Mouse (Mus musculus) spleen, adult 2 months (tissue): ENCODE measurements at regions not wholly inside any gene's neighbourhood (a gene's known extent, or its start where the extent isn't known, plus 50 kb on each side); places are given as distances from the start of the nearest gene placed in this dataset.

Source experiments
- DNase-seq, 2 experiments: peaks; one replicate each; pipeline versions ENCODE4 v3.0.0 to v3.0.0-alpha.2; 2012 to 2021; ENCODE audit warnings: low spot score in 2 of 2, low read depth in 1 of 2
- H3K27ac ChIP-seq: fragments of 200-500 bp; 2 replicates; pipeline ENCODE4 v1.5.1; 2012; ENCODE audit warnings: low read length, inconsistent platforms; ENCODE audit not compliant: insufficient read depth
- H3K27me3 ChIP-seq: fragments of 200-500 bp; 2 replicates; pipeline ENCODE4 v1.6.1; 2012; ENCODE audit warnings: mild to moderate bottlenecking, moderate library complexity, low read length, inconsistent platforms; ENCODE audit not compliant: control insufficient read depth, insufficient read depth
- H3K36me3 ChIP-seq: fragments of 200-500 bp; 2 replicates; pipeline ENCODE4 v1.6.1; 2012; ENCODE audit warnings: mild to moderate bottlenecking, low read length, inconsistent platforms; ENCODE audit not compliant: control insufficient read depth, insufficient read depth
- H3K4me1 ChIP-seq: fragments of 200-500 bp; 2 replicates; pipeline ENCODE4 v1.6.1; 2011; ENCODE audit warnings: inconsistent platforms; ENCODE audit not compliant: control insufficient read depth, insufficient read depth, insufficient read length
- H3K4me3 ChIP-seq: fragments of 200-500 bp; 2 replicates; pipeline ENCODE4 v1.5.1; 2011; ENCODE audit warnings: mild to moderate bottlenecking, inconsistent platforms; ENCODE audit not compliant: insufficient read depth, insufficient read length; ENCODE audit errors: extremely low read depth
- CTCF ChIP-seq: fragments of 200-500 bp; IDR thresholded peaks from 2 replicates; pipeline ENCODE4 v1.5.1; 2011; ENCODE audit warnings: mild to moderate bottlenecking, inconsistent platforms; ENCODE audit not compliant: insufficient read depth, insufficient read length, insufficient replicate concordance; ENCODE audit errors: extremely low read depth
- POLR2A ChIP-seq: fragments of 200-500 bp; IDR thresholded peaks from 2 replicates; pipeline ENCODE4 v1.6.1; 2011; ENCODE audit warnings: low read depth, low read length, inconsistent platforms
- WGBS: fragments of 180-500 bp; shearing (Covaris S2); methylation state at CpG from one replicate; pipeline ENCODE4 v1.1.7; 2018; 5-methylcytosine and 5-hydroxymethylcytosine counted together

DNA sequence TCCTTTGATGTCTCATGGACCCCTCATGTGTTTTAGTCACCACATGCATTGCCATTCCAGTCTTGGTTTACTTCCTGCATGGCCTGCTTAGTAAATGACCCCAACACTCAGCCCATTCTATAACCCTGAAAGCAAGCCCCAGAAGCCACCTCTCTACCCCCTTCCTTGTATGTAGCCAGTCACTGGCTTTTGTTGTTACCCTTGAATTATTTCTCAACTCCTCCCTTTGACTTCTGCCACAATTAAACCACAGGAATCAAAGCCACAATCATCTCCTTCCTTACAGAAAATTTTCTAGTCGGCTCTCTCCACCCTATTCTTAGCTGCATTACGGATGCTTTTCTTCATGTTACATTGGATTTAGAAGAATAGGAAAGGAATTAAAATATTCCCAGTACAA, 207.7 kb downstream of the Nfkbiz start:
- TF ChIP-seq POLR2A, result no peak
- TF ChIP-seq CTCF, result no peak

GRCm38 (mm10) chr16:55627531-55627930, 211.2 kb downstream of the Nfkbiz start:
- Histone ChIP-seq H3K4me3 (no peak overlapping the region), H3K27ac (no peak overlapping the region), H3K36me3 (no peaks in the 10 kb centered on the region), H3K27me3 (no peaks in the 10 kb centered on the region), H3K4me1 (peaks cover 7% of the 10 kb centered on the region)
- 92% methylated on average over 1 of the region's 1 CpGs for WGBS
- no peak for DNase-seq
- no peak for TF ChIP-seq CTCF
- no peak for TF ChIP-seq POLR2A

More for the DNA sequence above, 207.7 kb downstream of the Nfkbiz start:
- DNase-seq, result no peak
- H3K4me3 ChIP-seq, result no peak overlapping the region
- WGBS, result 34% methylated on average over 2 of the region's 2 CpGs
- H3K27me3 ChIP-seq, result no peaks in the 10 kb centered on the region
- H3K27ac ChIP-seq, result no peak overlapping the region
- no peaks in the 10 kb centered on the region for H3K36me3 ChIP-seq
- H3K4me1 ChIP-seq, result peaks cover 3% of the 10 kb centered on the region

- no peak for TF ChIP-seq CTCF
- TF ChIP-seq POLR2A, result no peak
These were observed 215.3 kb downstream of the Nfkbiz start for GRCm38 (mm10) chr16:55623422-55623821.

GRCm38 (mm10) chr16:55619731-55620130, 219.0 kb downstream of the Nfkbiz start:
- Histone ChIP-seq H3K36me3 (no peaks in the 10 kb centered on the region), H3K4me1 (peaks cover 4% of the 10 kb centered on the region), H3K4me3 (no peak overlapping the region), H3K27ac (no peak overlapping the region), H3K27me3 (no peaks in the 10 kb centered on the region)
- no peak for DNase-seq
- TF ChIP-seq POLR2A (no peak), CTCF (no peak)
- 89% methylated on average over 3 of the region's 3 CpGs for WGBS

More at GRCm38 (mm10) chr16:55623422-55623821, 215.3 kb downstream of the Nfkbiz start:
- H3K4me3 ChIP-seq, result no peak overlapping the region
- peaks cover 4% of the 10 kb centered on the region for H3K4me1 ChIP-seq
- H3K27ac ChIP-seq, result no peak overlapping the region
- no peaks in the 10 kb centered on the region for H3K27me3 ChIP-seq
- no peaks in the 10 kb centered on the region for H3K36me3 ChIP-seq
- DNase-seq, result no peak

- Histone ChIP-seq H3K27ac (no peak overlapping the region), H3K36me3 (no peaks in the 10 kb centered on the region), H3K4me1 (peaks cover under 1% of the 10 kb centered on the region; the same call in 1 of the 2 replicates), H3K4me3 (no peak overlapping the region), H3K27me3 (no peaks in the 10 kb centered on the region)
- DNase-seq, result no peak
- WGBS, result 90% methylated on average over 3 of the region's 3 CpGs
- TF ChIP-seq POLR2A, result no peak
- no peak for TF ChIP-seq CTCF
These were observed 220.7 kb downstream of the Nfkbiz start for GRCm38 (mm10) chr16:55617958-55618357.

GRCm38 (mm10) chr16:55617506-55617905, 221.2 kb downstream of the Nfkbiz start:
- 86% methylated on average over 4 of the region's 4 CpGs for WGBS
- no peak for DNase-seq
- Histone ChIP-seq H3K27me3 (no peaks in the 10 kb centered on the region), H3K27ac (no peak overlapping the region), H3K4me3 (no peak overlapping the region), H3K4me1 (no peaks in the 10 kb centered on the region), H3K36me3 (no peaks in the 10 kb centered on the region)
- TF ChIP-seq POLR2A, result no peak
- no peak for TF ChIP-seq CTCF

- Histone ChIP-seq H3K27ac (no peak overlapping the region), H3K27me3 (no peaks in the 10 kb centered on the region), H3K4me3 (no peak overlapping the region), H3K36me3 (no peaks in the 10 kb centered on the region), H3K4me1 (no peaks in the 10 kb centered on the region)
- TF ChIP-seq POLR2A (no peak), CTCF (no peak)
- WGBS, result 81% methylated on average over 1 of the region's 1 CpGs
- no peak for DNase-seq
These were observed 222.1 kb downstream of the Nfkbiz start for GRCm38 (mm10) chr16:55616408-55617120.
